Mouse (Mus musculus) megakaryocyte, embryonic 14.5 days (primary cell): ENCODE results near the gene Tead2.

Experiments used
- FLI1 ChIP-seq: IDR thresholded peaks from 2 replicates; pipeline ENCODE4 v1.6.1; 2012; ENCODE audit warnings: low read length, inconsistent platforms, mixed read lengths
- GATA1 ChIP-seq: IDR thresholded peaks from 3 replicates; pipeline ENCODE4 v1.6.1; 2012; ENCODE audit warnings: mixed read lengths, low read length, inconsistent platforms, borderline replicate concordance

DNA sequence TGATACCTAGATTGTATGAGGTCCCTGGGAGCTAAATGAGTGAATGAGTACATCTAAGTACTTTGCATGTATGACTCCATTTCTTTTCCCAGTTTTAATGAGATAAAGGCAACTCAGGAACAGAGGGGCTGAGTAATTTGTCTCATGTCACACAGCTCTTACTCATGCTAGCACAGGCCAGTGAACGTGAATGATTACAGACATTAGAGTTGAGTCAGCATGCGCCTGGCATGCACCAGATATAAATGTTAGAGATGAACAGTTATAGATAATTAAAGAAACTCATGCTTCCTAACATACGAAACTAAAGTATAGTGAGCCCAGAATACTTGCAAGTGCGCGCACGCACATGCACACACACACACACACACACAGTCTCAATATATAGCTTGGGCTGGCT is 25.4 kb upstream of the Tead2 start:
- TF ChIP-seq GATA1 = no peak
- no peak for TF ChIP-seq FLI1
